Mouse (Mus musculus) stomach, embryonic 15.5 days (tissue): ENCODE measurements around the gene Trim67. TPM values are rescaled to one million over a fixed set of nuclear protein-coding genes. Genes with fewer than 3 reads are reported as not detected.

Experiments
- polyA plus RNA-seq: library from polyadenylated mRNA; unstranded; fragments of >200 nt; fragmentation: Nextera tagmentation; extraction: Ambion mirVana; gene quantifications from 2 replicates; pipeline ENCODE4 v1.2.1, GENCODE M21; 2015

Gene Trim67
- polyA plus RNA-seq, 1 experiment from 2014 or later = 0.74 TPM

Other genes starting within 250 kb of the Trim67 start
- gene Agt, start 223.4 kb upstream of the Trim67 start, polyA plus RNA-seq = 8.2 and 15.8 TPM in 2 replicates
- gene Capn9, start 217.0 kb upstream of the Trim67 start, polyA plus RNA-seq = 0.24 TPM in 2 replicates
- 25.1 and 26.5 TPM in 2 replicates for gene 2310022B05Rik, start 129.7 kb upstream of the Trim67 start, polyA plus RNA-seq
- 45.9 and 49.4 TPM in 2 replicates for gene Ttc13, start 71.1 kb upstream of the Trim67 start, polyA plus RNA-seq
- gene Arv1, start 71.0 kb upstream of the Trim67 start, polyA plus RNA-seq = 22.5 and 24.3 TPM in 2 replicates
- 4.5 and 4.8 TPM in 2 replicates for gene Fam89a, start 41.3 kb upstream of the Trim67 start, polyA plus RNA-seq
- gene Gnpat, start 69.9 kb downstream of the Trim67 start, polyA plus RNA-seq = 84.0 and 85.7 TPM in 2 replicates
- 44.9 and 45.3 TPM in 2 replicates for gene 2810004N23Rik, start 70.0 kb downstream of the Trim67 start, polyA plus RNA-seq
- 8.8 and 8.9 TPM in 2 replicates for gene Exoc8, start 104.6 kb downstream of the Trim67 start, polyA plus RNA-seq
- gene Sprtn, start 104.8 kb downstream of the Trim67 start, polyA plus RNA-seq = 9.6 and 9.9 TPM in 2 replicates
- gene Egln1, start 156.2 kb downstream of the Trim67 start, polyA plus RNA-seq = 14.0 and 15.2 TPM in 2 replicates
- 111 and 117 TPM in 2 replicates for gene Tsnax, start 219.9 kb downstream of the Trim67 start, polyA plus RNA-seq